Mouse (Mus musculus) hindbrain, embryonic 10.5 days (tissue): ENCODE data around the gene Chd6. TPM values are rescaled to one million over a fixed set of nuclear protein-coding genes. Genes with fewer than 3 reads are reported as not detected.

Source experiments
- DNase-seq: peaks from one replicate; pipeline ENCODE4 v3.0.0-alpha.2; 2017; ENCODE audit warnings: low spot score
- H3K27ac ChIP-seq: fragments of 300-500 bp; sonication (generic); 2 replicates; pipeline ENCODE4 v1.5.1; 2016; ENCODE audit warnings: mild to moderate bottlenecking, moderate library complexity
- H3K27me3 ChIP-seq: fragments of 300-500 bp; sonication (generic); 2 replicates; pipeline ENCODE4 v1.6.1; 2016; ENCODE audit warnings: mild to moderate bottlenecking; ENCODE audit not compliant: poor library complexity, insufficient read depth, severe bottlenecking
- H3K36me3 ChIP-seq: fragments of 300-500 bp; sonication (generic); 2 replicates; pipeline ENCODE4 v1.6.1; 2016; ENCODE audit warnings: mild to moderate bottlenecking, moderate library complexity
- H3K4me1 ChIP-seq: fragments of 300-500 bp; sonication (generic); replicated peaks from 2 replicates; pipeline ENCODE4 v1.6.1; 2016; ENCODE audit warnings: mild to moderate bottlenecking
- H3K4me3 ChIP-seq: fragments of 300-500 bp; sonication (generic); 2 replicates; pipeline ENCODE4 v1.5.1; 2016; ENCODE audit warnings: mild to moderate bottlenecking, moderate library complexity
- H3K9me3 ChIP-seq: fragments of 300-500 bp; sonication (generic); 2 replicates; pipeline ENCODE4 v1.6.1; 2016; ENCODE audit warnings: mild to moderate bottlenecking, moderate library complexity
- WGBS: fragments of 180-500 bp; shearing (Covaris S2); methylation state at CpG from one replicate; pipeline ENCODE4 v1.1.7; 2016; 5-methylcytosine and 5-hydroxymethylcytosine counted together
- polyA plus RNA-seq: library from polyadenylated mRNA; unstranded; fragments of >200 nt; fragmentation: Nextera tagmentation; extraction: Ambion mirVana; gene quantifications from 2 replicates; pipeline ENCODE4 v1.2.1, GENCODE M21; 2016

The Chd6 gene
- polyA plus RNA-seq: 25.9 and 29.5 TPM in 2 replicates

GRCm38 (mm10) chr2:161108933-161109371, at the start of gene Chd6:
TSS of gene Chd6 (minus strand) at chr2:161109075.
- no peaks in the 10 kb centered on the region for H3K9me3 ChIP-seq
- peaks cover 7% of the 10 kb centered on the region; the same call in 1 of the 2 replicates for H3K36me3 ChIP-seq
- H3K4me1 ChIP-seq: peaks cover 25% of the 10 kb centered on the region
- under 1% methylated on average over 27 of the region's 27 CpGs for WGBS
- H3K27me3 ChIP-seq: no peaks in the 10 kb centered on the region
- DNase-seq: peak; percentile 98
- H3K4me3 ChIP-seq: peak within 1 kb of the TSS; percentile 96
- peak within 1 kb of the TSS; percentile 99 for H3K27ac ChIP-seq

- no peaks in the 10 kb centered on the region for H3K27me3 ChIP-seq
- H3K4me1 ChIP-seq: peaks cover 14% of the 10 kb centered on the region
- H3K36me3 ChIP-seq: no peaks in the 10 kb centered on the region
- H3K27ac ChIP-seq: no peak overlapping the region
- WGBS: 76% methylated on average over 7 of the region's 7 CpGs
- no peak overlapping the region for H3K4me3 ChIP-seq
- no peak for DNase-seq
- no peaks in the 10 kb centered on the region for H3K9me3 ChIP-seq
Observed at GRCm38 (mm10) chr2:161150004-161150842, 41.3 kb upstream of the Chd6 start.

GRCm38 (mm10) chr2:161148428-161149020, 39.6 kb upstream of the Chd6 start:
- Histone ChIP-seq H3K27ac (no peak overlapping the region), H3K4me3 (no peak overlapping the region), H3K9me3 (no peaks in the 10 kb centered on the region), H3K36me3 (no peaks in the 10 kb centered on the region), H3K4me1 (peaks cover 14% of the 10 kb centered on the region), H3K27me3 (no peaks in the 10 kb centered on the region)
- WGBS: 53% methylated on average over 3 of the region's 3 CpGs
- DNase-seq: no peak

- no peak overlapping the region for H3K4me3 ChIP-seq
- H3K9me3 ChIP-seq: no peaks in the 10 kb centered on the region
- H3K4me1 ChIP-seq: peaks cover 14% of the 10 kb centered on the region
- no peak overlapping the region for H3K27ac ChIP-seq
- H3K36me3 ChIP-seq: no peaks in the 10 kb centered on the region
- peak; percentile 51 for DNase-seq
- no peaks in the 10 kb centered on the region for H3K27me3 ChIP-seq
- WGBS: 66% methylated on average over 4 of the region's 4 CpGs
Observed at GRCm38 (mm10) chr2:161147656-161148427, 39.0 kb upstream of the Chd6 start.

- DNase-seq: no peak
- WGBS: 91% methylated on average over 4 of the region's 4 CpGs
Observed at GRCm38 (mm10) chr2:161144799-161145198, 35.9 kb upstream of the Chd6 start.

GRCm38 (mm10) chr2:161138672-161139536, 30.0 kb upstream of the Chd6 start:
- no peaks in the 10 kb centered on the region for H3K9me3 ChIP-seq
- no peak overlapping the region for H3K27ac ChIP-seq
- no peaks in the 10 kb centered on the region for H3K27me3 ChIP-seq
- H3K4me3 ChIP-seq: no peak overlapping the region
- no peaks in the 10 kb centered on the region for H3K4me1 ChIP-seq
- DNase-seq: no peak
- 68% methylated on average over 11 of the region's 11 CpGs for WGBS
- no peaks in the 10 kb centered on the region for H3K36me3 ChIP-seq

More at GRCm38 (mm10) chr2:161144799-161145198, 35.9 kb upstream of the Chd6 start:
- Histone ChIP-seq H3K4me1 (peaks cover 14% of the 10 kb centered on the region), H3K9me3 (no peaks in the 10 kb centered on the region), H3K36me3 (no peaks in the 10 kb centered on the region), H3K27ac (no peak overlapping the region), H3K27me3 (no peaks in the 10 kb centered on the region), H3K4me3 (no peak overlapping the region)

- Histone ChIP-seq H3K9me3 (no peaks in the 10 kb centered on the region), H3K27ac (no peak overlapping the region), H3K4me1 (no peaks in the 10 kb centered on the region), H3K36me3 (no peaks in the 10 kb centered on the region), H3K27me3 (no peaks in the 10 kb centered on the region), H3K4me3 (no peak overlapping the region)
- 87% methylated on average over 3 of the region's 3 CpGs for WGBS
- DNase-seq: no peak
Observed at GRCm38 (mm10) chr2:161136999-161137398, 28.1 kb upstream of the Chd6 start.

- no peak for DNase-seq
- no peak overlapping the region for H3K4me3 ChIP-seq
Observed at GRCm38 (mm10) chr2:161128367-161129111, 19.7 kb upstream of the Chd6 start.

GRCm38 (mm10) chr2:161112011-161112410, 3.1 kb upstream of the Chd6 start:
- Histone ChIP-seq H3K9me3 (no peaks in the 10 kb centered on the region), H3K4me1 (peaks cover 21% of the 10 kb centered on the region), H3K27me3 (no peaks in the 10 kb centered on the region), H3K27ac (no peak overlapping the region), H3K36me3 (no peaks in the 10 kb centered on the region), H3K4me3 (no peak overlapping the region)
- 77% methylated on average over 5 of the region's 5 CpGs for WGBS
- DNase-seq: no peak

More at GRCm38 (mm10) chr2:161128367-161129111, 19.7 kb upstream of the Chd6 start:
- H3K4me1 ChIP-seq: no peaks in the 10 kb centered on the region
- H3K36me3 ChIP-seq: no peaks in the 10 kb centered on the region
- H3K9me3 ChIP-seq: no peaks in the 10 kb centered on the region
- H3K27me3 ChIP-seq: no peaks in the 10 kb centered on the region
- H3K27ac ChIP-seq: no peak overlapping the region
- WGBS: 76% methylated on average over 10 of the region's 10 CpGs

GRCm38 (mm10) chr2:161109398-161109821, 535 bp upstream of the Chd6 start:
- no peaks in the 10 kb centered on the region for H3K27me3 ChIP-seq
- no peak for DNase-seq
- WGBS: under 1% methylated on average over 26 of the region's 26 CpGs
- peak overlapping the region; percentile 96 for H3K4me3 ChIP-seq
- peaks cover 24% of the 10 kb centered on the region for H3K4me1 ChIP-seq
- no peaks in the 10 kb centered on the region for H3K9me3 ChIP-seq
- H3K36me3 ChIP-seq: peaks cover 7% of the 10 kb centered on the region; the same call in 1 of the 2 replicates
- H3K27ac ChIP-seq: peak overlapping the region; percentile 99

GRCm38 (mm10) chr2:161108085-161108927, 569 bp downstream of the Chd6 start:
- peak overlapping the region; percentile 99 for H3K27ac ChIP-seq
- no peaks in the 10 kb centered on the region for H3K27me3 ChIP-seq
- WGBS: 1% methylated on average over 77 of the region's 77 CpGs
- H3K9me3 ChIP-seq: no peaks in the 10 kb centered on the region
- no peak for DNase-seq
- H3K36me3 ChIP-seq: peaks cover 7% of the 10 kb centered on the region; the same call in 1 of the 2 replicates
- peaks cover 31% of the 10 kb centered on the region for H3K4me1 ChIP-seq
- peak overlapping the region; percentile 96 for H3K4me3 ChIP-seq
